Mouse (Mus musculus): ENCODE results near the gene Prkag2.
A peak's percentile ranks its signal among the peaks of the same experiment; 100 is the strongest.
"Not testable (repeated sequence)": the region's sequence is repeated elsewhere in the genome, so short reads cannot be mapped to it uniquely, and the experiment has no call there.

Prkag2 gene

DNA sequence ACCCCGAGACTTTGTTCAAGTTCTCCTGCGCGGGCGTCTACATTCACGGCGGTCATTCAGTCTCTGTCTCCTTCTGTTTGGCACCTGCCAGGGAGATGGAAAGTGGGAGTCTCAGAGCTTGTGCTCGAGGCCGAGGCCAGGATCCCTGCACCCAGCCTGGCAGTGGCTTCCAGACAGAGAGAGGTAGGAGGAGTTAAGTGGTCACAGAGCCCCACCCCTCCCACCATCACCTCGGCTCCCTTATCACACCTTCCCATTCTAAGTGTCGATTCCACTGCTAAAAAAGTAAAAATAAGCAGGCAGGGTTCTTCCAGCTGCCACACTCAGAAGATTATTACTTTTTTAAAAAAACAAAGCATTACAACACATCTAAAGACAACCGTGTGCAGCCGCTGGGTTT, 236.6 kb downstream of the Prkag2 start:
- no peak for DNase-seq (ENCODE audit: low spot score)

DNA sequence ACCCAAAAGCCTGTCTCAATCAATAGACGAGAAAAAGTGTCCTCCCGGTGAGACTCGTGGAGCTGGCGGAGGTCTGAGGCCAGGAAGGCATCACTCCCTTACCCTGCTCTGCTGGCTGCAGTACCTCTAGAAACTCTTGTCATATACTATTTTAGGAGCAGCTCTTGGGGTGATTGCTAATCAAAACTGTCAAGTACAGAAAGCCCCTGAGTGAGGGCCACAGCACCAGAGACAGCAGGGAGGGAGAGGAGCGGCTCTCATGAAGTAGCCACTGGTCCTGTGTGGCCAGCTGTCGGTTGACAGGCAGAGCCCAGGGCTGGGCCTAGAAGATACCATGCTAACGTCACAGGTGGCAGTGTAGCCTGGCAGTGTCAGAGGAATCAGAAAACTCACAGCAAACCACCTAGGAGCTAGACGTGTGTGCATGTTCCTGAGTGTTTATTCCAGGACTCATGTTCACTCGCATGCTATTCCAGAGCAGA, 239.0 kb downstream of the Prkag2 start:
- no peak for DNase-seq (ENCODE audit: low spot score)

DNA sequence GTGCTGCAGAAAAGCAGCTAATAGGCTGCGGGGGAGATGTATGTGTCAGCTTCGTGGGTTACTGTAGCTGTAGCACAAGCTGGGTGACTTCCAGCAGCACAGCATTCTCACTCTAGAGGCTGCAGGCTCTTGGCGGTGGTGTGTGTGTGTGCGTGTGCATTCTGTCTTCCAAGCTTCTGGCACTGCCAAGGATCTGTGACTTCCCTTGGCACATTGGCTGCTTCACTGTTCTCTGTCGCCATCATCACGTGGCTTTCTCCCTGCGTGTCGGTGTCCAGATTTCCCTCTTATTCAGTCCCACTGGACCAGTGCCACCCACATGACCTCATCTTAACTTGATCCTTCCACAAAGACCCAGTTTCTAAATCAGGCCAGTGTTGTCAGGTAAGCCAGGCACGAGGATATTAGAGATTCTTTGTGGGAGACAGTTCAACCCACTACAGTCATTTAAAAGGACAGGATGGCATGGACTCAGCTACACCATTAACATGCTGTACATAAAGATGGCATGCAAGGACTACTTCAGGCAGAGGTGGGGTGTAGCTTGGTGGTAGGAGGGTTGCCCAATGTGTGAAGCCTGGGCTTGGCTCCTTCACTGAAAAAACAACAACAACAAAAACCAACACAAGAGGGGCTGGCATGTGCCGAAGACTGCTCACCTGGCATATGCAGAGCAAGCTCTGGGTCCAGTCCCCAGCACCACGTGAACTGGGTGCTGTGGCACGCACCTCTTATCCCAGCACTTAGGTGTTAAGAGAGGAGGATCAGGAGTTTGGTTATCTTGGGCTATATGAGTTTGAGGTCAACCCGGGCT, 239.6 kb downstream of the Prkag2 start:
- DNase-seq (ENCODE audit: low spot score): peak; percentile 47

DNA sequence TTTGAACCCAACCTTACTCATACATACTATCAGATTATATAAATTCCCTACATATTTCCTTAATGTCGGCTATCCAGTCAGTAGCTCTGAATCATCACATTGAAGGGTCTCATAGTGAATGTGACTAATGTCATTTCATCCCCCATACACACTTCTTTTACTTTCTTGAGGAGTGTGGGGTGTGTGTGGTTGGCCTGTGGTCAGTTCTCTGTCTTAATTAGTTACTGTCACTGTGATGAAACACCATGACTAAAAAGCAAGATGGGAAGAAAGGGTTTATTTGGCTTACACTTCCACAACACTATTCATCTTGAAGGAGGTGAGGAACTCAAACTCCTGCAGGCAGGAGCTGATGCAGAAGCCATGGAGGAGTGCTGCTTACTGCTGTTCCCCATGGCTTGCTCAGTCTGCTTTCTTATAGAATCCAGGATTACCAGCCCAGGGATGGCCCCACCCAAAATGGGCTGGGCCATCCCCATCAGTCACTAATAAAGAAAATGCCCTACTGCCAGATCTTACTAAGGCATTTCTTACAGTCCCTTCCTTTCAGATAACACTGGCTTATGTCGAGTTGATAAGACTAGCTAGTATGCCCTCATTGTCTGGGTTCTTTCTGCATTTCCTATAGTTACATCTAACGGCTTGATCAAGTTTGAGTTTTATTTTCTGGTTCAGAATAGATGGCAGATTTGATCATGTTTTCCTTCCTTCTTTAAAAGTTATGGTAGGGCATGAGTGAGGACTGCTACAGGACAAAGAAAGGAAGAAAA, 240.5 kb downstream of the Prkag2 start:
- DNase-seq (ENCODE audit: low spot score): no peak

DNA sequence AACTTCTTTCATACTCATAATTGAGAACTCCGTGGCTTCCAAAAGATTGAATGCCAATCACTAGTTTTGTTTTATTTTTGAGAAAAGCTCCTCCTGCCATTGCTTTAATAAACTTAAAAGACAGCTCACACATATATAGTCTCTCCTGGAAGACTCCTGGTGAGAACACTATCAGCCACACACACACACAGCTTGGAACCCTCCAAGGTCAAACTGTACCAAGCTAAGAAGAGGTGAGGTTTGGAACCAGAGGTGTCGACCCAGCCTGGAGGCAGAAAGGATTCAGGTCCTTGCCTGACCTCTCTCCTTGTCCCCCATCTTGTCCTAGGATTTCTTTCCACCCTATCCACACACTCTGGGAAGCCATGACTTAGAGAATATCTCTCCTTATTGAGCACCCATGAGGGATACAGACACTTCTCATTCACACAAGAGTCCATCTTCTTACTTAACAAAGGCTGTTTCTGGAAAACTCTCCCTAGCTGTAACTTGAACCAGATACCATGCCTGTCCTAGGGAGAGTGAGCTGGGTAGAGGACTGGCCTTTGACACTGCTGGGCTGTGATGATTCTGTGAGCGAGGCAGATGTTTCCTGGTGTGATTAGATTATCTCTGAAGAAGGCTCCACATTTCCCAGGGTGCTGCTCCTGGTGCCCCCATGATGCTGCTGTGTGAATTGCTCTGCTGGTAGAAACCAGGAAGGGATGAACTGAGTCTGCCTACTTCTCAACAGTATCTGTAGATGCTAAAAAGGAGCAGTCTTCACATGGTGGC, 245.4 kb downstream of the Prkag2 start:
- DNase-seq (ENCODE audit: low spot score): no peak

DNA sequence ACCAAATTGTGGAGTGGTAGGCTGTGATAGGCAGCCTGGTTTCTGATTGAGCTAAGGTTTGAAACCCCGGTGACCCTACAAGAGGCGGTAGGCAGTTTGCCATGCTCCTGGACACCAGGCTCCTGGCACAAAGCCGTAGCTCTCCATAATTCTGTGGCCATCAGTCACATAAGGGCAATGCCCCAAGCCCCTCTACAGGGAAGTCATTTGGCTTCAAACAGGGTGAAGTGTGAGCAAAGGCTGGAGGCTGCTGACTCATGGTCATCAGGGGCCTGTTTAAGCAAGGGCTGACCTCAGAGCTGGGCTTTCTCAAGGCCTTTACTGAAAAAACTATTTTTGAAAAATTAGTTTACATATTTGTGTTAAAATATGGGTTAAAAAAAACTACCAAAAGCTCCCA, 246.2 kb downstream of the Prkag2 start:
- no peak for DNase-seq (ENCODE audit: low spot score)

DNA sequence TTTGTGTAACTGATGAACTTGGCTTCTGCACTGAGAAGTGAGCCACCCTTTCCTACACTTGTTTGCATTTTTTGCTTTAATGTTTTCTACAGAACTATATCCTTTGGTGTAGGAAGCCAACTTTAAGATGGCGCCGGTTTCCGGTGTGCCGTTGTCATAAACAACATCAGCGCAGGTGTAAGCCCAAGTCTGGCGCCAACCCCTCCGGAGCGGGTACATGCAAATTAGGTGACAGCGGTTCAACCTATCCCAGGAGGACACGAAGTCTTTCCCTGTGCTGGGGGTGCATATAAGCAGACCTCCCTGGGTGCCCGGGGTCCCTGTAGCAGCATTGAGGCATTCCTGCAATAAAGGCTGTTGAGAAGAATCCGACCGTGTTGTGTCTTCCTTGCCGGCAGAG, 252.2 kb downstream of the Prkag2 start:
- DNase-seq (ENCODE audit: low spot score): not testable (repeated sequence)

DNA sequence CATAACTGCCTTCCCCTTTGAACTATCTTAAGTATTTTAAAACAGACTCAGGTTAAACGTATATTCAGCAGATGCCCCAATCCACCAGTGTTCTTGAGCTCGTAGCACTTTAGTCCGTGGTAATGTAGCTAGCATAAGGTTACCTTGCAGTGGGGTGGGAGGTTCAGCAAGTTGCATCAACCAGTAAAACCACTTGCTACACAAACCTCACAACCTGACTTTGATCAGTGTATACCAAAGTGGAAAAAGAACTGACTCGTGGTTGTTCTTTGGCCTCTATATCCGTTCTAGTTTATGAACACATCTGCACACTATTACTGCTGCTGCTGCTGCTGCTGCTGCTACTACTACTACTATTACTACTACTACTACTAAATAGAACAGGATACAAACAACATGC, 256.6 kb downstream of the Prkag2 start:
- DNase-seq (ENCODE audit: low spot score): no peak

DNA sequence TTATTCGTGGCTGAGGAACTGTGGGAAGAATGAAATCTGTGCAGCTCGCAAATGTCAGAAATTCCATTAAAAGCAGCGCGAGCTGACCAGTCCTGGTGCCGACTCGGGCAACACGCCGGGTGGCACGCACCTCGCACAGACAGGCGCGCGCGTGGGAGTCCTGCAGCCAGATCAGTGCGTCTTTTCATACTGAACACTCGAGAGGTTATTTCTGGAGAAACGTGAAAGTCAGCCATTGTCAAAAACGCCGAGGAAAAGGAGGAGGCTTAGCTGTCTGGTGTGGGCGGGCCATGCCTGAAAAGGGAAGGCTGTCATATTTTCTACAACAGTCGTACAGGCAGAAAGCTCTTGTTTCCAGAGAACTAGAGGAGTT, 257.4 kb downstream of the Prkag2 start:
- DNase-seq (ENCODE audit: low spot score): no peak

DNA sequence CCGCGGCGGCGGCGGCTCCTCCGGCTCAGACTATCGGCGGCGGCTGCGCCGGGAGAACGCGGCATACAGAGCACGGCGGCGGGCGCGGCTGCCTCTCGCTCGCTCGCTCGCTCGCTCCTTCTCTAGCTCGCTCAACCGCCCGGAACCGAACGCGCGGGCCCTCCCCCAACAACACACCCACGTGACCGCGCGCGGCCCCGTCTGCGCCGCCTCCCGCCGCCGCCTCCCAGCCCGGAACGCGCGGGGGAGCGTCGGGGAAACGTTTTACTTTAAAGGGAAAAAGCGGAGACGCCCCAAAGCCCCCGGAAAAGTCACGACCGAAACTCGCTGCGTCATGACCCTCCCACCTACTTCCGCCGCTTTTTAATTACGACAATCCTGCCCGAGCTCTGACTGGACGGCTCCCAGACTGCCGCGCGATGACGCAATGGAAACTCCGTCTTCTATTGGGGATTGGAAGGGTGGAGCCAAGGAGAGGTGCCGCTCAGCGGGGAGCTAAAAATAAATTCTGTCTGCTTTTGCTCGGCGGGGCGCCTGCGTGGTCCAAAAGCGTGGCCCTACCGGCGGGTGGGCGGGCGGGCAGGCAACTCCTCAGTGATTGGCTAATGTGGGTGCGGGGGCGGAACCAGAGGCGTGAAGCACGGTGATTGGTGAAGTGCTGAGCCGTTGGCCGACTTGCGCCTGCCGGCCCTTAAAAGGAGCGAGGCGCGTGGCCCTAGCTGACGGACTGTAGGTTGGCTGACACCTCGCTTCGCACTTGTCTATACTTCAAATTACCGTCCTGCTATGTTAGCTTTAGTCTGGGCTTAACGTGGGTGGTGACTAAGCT, 258.0 kb downstream of the Prkag2 start, which contains the start of gene Rheb:
Gene Rheb, minus strand, starts transcription at position 351 of the 829 bp plus-strand sequence.
- DNase-seq (ENCODE audit: low spot score): peak; percentile 99

DNA sequence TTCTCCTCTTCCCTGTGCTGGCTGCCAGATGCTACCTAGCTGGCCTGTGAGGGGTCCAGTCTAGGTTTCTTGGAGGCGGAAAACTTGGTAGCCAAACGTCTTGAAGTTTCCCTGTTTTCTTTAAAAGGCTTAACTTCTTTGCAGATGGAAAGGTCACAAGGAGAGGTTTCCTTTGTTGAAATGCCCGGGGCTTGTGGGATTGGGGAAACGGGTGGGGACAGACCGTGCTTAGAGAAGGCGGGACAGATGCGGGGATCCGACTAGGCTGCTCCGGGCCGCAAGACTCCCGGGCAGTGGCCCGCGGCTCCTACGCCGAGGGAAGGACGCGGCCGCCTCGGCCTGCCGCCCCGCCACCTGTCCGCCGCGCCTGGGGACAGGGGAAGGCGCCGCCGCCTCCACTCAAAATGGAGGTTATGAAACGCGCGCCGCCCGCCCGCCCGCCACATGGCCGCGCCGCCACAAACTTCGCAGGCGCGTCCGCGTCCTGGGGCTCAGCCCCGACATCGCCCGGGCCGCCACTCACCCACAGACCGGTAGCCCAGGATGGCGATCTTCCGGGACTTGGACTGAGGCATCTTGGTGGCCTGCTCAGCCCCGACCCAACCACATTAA, 258.7 kb downstream of the Prkag2 start:
- DNase-seq (ENCODE audit: low spot score): no peak

DNA sequence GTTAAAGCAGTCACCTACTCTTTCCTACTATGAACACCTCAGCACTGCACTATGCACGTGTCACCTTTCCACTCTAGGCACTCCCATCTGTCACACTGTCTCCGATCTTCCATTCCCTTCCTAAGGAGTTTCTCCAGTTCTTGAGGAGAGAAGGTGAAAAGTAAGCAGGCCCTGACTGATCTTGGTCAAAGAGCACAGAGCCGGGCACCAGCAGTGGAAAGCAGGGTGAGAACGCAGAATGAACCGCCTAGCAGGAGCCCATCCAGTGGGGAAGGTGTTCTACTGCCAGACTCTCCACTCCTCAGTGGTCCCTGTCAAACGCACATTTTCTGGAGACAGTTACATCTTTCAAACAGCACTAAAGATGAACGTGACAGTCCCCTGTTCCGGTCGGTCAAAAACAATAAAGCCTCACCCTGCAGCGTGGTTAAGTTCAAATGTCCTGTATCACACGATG, 259.4 kb downstream of the Prkag2 start:
- no peak for DNase-seq (ENCODE audit: low spot score)

DNA sequence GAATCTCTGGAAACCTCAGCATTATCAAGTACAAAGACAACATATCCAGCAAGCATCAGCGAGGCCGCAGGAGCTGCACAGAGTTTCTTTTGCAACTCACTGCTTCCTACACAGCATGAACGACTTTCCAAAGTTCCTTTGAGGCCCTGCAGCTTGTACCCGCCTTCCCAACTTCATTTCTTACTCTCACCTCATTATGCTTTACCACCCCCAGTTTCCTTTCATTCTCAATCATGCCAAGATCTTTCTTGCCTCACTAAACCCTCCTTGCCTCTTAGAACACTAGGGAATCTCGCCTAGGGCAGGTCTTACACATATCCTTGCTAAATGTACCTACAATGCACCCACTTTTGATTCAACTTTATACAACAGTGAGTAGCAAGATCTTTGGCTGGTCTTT, 266.0 kb downstream of the Prkag2 start:
- DNase-seq (ENCODE audit: low spot score): no peak

DNA sequence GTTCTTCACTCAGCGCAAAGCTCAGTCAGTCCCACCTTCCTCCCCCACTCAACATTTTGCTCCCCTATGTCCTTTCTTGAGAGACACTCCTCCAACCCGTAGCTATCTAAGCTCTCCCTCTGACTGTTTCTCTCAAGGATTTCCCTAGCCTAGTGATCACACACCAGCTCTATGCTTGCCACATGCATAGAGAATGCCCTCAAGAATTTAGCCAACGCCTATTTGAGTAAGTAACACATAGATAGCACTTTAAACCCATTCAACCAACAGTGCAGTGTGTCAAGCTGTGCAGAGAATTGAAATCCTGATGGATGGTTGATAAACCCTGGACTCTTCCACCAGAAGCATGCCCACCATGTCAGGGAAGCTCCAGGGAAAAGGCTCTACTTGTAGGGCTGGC, 268.5 kb downstream of the Prkag2 start:
- no peak for DNase-seq (ENCODE audit: low spot score)

DNA sequence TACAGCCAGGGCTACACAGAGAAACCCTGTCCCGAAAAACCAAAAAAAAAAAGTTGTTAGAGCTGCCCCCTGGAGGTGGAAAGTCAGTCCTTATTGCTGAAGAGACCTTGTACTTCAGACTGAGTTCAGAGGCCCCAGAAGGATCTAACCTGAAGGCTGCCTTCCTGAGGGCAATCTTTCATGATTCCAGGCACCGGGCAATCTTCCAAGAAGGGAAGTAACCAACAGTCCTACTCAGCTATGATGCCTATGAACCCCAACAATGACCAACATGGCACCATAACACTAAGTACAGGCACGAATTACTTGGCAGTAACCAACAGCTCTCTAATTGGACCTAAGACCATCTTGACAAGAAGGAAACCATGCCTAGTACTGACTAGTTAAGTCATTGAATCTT, 272.0 kb downstream of the Prkag2 start:
- DNase-seq (ENCODE audit: low spot score): no peak

DNA sequence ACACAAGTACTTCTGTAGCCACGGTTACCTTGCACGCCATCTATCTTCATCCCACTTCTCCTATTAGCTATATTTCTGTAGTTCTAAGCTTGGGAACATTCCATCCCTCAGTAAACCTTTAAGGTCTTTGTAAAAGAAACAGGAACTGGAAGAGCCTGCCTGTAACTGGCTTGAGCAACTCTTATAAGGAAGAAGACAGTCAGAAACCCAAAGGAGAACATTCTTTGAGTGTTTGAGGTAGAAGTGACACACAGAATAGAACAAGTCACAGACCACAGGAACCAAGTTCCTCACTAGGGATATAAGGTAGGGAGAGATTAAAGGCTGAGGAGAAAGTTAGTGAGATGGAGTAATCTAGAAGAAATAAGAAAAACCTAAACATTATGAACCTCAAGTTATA, 273.3 kb downstream of the Prkag2 start:
- no peak for DNase-seq (ENCODE audit: low spot score)

DNA sequence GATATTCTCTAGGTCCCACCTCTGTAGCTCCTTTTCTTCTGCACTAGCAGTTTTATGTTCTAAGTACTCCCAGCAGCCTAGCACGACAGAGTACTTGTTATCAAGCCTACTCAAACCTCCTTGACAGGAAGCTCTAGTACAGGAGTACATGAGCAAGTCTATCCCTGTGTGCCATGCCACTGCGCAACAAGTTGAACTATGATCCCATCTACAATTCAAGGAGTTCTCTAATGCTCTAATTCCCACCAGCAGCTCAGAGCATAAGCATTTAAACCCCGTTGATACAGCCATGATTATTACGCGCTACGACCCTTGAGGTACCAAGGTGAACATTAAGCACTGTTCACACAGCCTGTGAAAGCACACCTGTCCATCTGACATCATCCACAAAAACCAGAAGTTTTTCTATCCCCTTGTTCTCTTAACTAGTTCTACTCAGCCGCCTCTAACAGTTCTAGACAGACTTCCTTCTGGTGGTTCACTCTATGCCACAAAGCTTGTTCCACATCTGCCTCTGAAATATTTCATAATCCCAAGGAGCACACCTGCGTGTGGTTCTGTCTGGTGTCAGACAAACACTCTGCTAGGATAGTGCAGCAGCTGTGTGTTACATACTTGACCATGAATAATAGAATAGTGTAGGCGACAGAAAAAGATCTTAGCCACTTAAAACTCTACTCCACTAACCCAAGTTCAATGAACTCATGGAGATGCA, 274.2 kb downstream of the Prkag2 start:
- no peak for DNase-seq (ENCODE audit: low spot score)

DNA sequence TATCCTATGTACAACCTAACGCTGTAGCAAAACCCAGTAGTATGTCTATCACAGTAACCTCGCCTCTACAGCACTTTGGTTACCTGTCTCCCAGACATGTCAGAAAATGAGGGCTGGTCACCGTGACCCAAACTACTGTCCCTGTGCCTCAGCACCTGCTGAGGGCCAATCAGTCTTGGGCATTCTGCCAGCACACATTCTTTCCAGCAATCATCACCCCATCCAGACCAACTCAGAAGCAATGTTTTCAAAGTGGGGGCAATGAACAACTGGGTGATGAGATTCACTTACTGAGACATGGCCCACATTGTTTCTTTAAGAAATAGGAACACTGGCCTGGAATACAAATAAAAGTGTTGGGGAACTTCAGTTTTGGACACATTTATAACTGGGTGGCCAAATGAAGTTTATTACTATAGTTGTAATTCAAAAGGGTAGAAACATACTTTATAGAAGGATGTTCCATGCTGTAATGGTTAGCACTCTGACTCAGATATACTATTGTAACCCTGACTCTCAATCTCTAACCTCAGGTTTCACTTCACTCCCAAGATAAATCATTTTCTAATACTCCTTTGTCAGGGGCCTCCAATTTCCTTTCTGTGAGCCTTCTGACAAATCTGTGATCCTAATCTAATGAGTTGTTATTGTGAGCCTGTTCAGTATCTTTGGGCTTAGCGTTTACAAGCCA, 274.9 kb downstream of the Prkag2 start:
- DNase-seq (ENCODE audit: low spot score): no peak

DNA sequence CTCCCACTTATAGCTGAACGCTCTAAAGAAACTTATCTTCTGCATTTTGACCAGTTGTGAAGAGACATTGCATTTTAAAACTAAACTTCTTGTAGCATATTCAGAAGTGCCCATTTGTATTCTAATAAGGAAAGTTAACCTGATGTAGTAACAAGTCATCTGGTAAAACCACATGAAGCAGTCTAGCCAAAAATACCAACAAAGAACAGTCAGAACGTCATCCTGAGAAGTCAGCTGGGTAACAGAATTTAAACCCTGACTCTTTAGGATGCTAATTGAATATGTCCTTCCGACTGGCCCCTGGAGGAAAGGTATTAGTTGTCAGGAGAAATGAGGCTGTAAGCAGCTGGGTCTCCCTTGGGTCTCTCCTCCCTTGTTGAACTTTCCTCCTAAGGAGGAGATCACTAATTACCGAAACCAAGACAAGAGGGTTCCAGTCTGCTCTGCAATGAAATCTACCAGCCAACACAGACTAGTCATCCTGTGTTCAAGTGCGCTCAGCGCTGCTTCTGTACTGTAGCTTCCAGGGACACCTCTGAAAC, 276.5 kb downstream of the Prkag2 start:
- DNase-seq (ENCODE audit: low spot score): no peak

DNA sequence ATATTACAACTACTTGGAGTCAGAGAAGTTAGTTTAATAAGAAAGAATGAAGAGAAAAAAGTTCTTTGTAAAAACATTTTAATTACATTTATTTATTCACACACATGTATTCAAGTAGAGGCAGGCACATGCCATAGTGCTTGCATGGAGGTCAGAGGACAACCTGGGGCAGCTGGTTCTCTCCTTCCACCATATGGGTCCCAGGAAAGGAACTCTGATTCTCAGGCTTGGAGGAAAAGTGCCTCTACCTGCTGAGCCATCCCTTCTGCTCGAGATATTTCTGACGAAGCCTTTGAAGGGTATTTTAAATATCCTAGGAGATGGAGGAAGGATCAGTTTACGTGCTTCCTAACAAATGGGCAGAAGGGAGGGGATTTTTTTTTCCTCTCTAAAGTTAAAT, 277.7 kb downstream of the Prkag2 start:
- no peak for DNase-seq (ENCODE audit: low spot score)

All from layer of hippocampus, adult 9-10 months (tissue).